Mouse (Mus musculus) skeletal muscle tissue, adult 2 months (tissue): ENCODE data around the gene Tmem141.

Experiments
- DNase-seq: peaks from one replicate; pipeline ENCODE4 v3.0.0-alpha.2; 2012; ENCODE audit warnings: low read depth, low spot score

Tmem141 gene

DNA sequence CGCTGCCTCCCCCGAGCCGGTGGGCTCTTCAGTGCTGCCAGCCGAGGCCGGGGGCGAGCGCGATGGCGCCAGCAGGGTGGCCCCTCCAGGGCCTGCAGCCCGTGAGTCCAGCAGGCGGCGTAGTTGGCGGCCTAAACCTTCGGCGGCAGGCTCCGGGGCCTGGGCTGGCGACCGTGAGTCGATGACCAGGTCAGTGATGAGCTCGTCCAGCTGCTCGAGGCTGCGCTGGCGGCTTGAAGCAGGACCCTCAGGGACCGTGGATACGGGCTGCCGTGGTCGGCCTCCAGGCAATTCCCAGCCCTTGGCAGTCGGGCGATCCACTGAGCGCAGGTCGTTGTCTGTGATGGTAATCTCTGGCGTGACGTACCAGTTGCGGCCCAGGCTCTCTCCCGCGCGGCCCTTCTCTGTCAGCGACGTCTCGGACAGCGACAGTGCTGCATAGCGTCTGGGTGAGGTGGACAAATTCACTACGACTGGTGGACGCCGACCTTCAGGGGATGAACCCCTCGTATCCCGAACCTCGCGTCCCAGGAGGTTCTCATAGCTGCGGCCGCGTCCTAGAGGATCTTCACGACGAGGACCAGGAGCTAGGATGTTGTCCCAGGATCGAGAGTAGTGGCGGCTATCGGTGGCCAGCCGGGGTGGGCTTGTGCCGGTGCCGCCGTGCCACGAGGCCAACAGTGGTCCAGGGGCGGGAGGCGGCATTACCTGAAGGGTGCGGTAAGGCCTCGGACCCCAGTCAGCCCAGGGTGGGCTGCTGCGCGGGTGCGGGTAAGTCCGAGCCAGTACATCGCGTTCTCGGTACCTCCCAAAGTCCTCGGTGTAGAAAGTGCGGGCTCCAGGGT lies 43.6 kb downstream of the Tmem141 start:
- DNase-seq = no peak

- no peak for DNase-seq
Measured at GRCm38 (mm10) chr2:25576965-25577891, 44.6 kb downstream of the Tmem141 start.

DNA sequence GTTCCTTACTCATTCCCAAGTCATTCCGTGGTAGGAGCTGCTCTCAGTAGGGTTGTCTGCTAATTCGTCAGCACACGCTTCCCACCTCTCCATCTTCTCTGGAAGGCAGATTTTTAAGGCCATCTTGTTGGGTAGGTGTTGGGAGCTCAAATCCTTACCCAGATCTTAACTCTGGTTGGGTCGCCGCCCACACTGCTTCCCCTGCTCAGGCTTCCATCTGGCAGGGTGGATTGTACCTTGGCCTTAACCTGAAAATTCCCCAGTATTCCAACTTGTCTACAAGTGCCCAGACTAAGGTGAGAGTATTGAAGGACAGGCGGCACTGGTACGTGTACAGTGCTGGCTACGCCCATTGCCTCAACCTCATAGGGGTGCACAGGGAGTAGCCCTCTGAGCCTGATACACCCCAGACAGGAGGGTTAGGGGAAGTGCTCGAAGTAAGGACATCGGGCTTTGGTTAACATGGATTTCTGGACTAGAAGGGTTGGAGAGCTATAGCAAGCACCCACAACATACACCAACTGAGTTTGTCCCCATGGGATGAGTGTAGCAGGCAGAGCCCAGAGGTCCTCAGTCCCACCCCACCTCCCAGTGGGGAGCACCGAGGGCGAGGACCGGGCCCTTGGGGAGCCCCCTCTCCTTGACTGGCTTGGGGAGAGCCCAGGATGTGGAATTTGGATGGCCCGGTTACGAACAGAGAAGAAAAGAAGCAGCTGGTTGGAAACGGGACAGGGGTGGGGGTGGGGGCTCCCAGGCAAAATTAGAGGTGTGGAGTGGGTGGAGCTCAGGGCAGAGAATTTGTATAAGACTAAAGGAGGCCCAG lies 45.6 kb downstream of the Tmem141 start:
- no peak for DNase-seq

DNA sequence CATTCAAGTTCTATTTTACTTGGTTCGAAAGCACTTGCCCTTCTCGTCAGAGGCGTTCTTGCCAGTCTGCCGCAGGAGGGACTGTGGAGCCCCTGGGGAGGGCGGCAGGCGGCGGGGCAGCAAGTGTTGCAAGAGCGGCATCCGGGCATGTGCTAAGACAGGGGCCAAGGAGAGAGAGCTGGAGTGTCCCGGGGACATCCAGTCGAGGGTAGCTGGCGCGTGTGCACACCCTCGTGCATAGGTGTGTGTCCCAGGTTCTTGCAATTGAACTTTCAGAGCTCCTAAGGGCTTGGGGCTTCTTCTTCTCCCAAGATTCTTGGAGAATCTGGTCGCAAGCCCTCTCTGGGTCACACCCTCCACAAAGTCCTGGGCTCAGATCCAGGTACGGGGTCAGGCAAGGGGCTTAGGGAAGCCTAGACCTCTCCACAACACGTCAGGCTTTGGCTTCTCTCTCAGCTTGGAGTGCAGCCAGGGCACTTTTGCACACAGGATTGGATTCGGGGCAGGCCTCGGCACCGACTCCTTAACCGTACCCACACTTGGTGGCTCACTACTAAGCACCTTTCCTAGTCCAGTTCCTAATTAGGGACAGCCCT lies 46.3 kb downstream of the Tmem141 start:
- DNase-seq = peak; percentile 42

DNA sequence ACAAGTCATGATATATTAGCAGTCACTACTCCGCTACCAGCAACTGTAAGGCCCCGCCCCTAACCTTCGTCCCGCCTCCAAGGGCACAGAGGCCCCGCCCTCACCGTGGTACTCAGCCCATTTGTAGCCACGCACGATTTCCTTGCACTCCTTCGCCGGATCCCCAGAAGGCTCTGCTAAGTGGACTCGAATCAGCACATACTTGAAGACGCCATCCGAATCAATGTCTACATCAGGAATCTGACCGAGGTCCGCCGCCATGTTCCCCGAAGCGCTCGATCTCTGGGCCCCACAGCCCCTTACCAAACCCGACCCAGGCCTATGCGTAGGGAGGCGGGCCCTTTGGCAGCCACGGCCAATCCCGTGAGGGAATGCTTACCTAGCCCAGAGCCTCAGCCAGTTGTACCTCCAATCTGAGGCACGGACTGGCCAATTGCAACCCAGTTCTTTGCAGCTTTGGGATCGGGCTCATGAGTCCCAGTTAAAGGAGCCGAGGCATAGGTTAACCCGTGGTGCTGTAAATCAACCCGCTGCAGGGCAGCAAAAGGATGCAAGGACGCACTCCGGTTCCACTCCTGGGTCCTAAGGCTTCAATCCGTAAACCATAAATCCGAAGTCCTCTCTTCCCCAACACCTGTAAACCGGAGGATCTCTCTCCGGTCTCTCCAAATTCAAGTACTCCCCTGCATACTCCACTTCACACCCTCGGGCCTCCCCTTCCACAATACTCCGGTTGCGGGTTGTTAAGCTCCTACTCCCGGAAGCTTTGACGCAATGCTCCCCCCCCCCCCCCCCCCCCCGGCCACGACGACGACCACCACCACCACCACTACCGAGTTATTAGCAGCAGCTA lies 47.0 kb downstream of the Tmem141 start, which contains the start of the genes Mamdc4 and Phpt1:
Gene Mamdc4, minus strand, starts transcription at position 267 of the 853 bp plus-strand sequence.
Gene Phpt1, minus strand, starts transcription at position 646 of the 853 bp plus-strand sequence.
- DNase-seq = peak; percentile 97

DNA sequence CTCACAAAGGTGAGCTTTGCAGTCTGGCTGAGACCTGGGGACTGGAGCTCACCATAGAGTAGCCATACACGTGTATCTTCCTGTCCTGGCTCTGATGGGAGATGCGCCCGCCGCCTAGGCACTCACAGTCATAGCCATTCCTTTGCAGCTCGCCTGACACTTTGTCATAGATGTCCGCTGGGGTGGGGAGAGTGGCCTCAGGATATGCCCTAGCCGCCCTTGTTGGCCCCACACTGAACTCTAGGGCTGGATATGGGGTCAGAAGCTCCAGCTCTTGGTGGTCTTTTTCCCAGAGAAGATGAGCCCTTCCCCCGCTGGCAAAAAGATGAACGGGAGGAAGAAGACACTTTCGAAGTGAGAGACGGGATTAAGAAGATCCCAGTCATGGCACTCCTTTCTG lies 47.7 kb downstream of the Tmem141 start:
- no peak for DNase-seq

DNA sequence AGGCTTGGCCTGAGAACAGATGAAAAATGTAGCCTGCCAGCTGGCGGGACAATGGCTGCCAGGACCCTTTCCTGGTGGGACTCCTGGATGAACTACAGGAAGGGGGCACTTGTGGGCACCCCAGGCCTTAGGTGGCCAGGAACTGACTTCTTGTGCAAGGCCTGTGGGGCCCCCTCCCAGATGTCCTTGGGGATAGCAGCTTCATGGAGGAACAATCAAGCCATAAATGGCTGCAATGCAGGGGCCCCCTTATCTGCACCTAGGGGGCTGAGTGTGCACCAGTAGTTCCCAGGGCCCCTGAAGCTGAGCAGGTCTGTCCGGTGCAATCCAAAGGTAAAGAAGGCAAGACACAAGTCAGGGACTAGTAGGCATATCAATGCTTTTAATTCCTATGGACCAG lies 48.7 kb downstream of the Tmem141 start:
- DNase-seq = no peak

DNA sequence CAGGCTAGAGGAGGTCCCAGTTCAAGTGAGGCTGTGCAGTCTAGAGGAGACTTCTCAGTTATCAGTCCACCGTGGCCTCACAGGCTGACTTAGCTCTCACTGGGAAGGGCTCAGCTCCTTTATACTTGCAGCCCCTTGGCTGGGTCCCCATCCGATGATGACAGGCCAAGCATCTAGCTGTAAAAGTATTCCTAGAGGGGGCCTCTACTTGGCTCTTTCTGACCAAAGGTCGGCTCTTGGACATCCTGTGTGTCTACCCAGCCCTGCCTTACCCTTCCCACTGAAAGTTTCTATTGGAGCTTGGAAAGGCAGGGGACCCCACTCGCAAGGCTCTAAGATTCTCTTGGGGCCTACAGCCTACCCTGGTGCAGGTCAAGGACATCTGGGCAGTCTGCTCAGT lies 50.6 kb downstream of the Tmem141 start:
- no peak for DNase-seq
